Mouse (Mus musculus): ENCODE data around the gene Satb2.
"Not testable (repeated sequence)": the region's sequence is repeated elsewhere in the genome, so short reads cannot be mapped to it uniquely, and the experiment has no call there.

Gene Satb2

DNA sequence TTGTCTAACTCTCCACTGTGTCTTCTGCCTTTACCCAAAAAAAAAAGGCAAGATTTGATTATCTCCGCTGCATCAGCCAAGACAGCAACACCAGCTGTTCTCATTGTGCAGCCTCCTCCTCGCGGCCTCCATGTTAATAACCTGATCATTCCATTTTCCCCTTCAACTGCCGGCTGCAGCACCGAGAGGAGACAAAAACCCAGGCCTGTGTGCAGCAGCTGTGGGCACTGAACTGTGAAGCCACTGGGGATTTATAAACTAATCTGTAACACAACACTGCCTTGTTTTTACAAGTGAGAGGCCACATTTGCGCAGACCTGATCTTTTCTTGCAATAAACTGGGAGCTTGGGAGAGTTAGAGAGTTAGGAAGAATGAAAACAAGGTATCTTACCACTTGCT is 145.1 kb downstream of the Satb2 start:
- DNase-seq (ENCODE audit: low spot score) = peak; percentile 77

DNA sequence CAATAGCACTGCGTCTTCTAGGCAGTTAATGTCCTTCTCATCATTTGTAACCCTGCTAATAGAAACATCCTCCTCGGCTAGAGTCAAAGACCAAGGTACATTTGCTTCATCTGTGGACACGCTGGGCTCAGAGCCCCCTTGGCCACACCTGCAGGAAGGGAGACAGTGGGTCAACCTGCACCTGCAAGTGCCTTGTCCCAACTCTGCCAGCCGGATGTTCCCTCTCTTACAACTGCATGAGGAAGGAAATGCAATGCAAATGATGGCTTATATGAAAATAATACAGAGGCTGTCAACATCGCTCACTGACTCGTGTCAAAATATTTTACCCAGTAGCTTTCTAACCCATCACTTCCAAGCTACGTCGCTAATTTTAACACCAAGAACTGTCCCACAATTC is 145.7 kb downstream of the Satb2 start:
- no peak for DNase-seq (ENCODE audit: low spot score)

DNA sequence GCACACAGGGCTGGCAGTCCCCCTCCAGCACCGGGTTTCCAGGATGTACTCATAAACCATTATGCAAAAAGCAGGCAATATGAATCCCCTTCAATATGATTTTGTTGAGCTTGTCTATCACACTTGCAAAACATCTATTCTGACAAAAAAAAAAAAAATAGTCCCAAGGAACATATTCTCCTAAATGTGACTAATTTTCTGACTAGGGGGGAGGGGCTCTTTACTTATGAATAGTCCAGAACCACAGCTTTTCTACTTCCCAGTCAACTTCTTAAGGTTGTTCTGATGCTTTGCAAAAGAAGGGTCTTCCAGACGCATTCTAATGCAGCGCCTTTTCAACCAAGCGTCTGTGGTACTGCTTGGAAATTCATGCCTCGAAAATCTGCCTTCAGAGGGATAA is 155.7 kb downstream of the Satb2 start:
- no peak for DNase-seq (ENCODE audit: low spot score)

DNA sequence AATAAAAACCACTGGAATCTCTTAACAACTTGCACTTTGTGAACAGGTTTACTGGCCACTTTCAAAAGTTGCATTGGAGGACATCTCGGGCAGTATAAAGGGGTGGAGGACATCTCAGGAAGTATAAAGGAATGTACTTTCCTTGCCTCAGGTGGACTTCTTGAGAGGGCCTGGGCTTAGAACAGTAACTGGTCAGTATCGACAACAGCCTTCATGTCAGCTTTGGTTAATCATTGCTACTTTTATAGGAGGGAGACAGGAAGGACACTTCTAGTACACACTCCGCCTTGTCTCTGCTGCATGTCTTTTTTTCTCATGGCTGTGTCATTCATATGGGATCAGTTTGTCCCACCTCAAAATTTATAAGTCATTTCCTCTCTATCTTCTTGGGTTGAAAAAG is 156.4 kb downstream of the Satb2 start:
- no peak for DNase-seq (ENCODE audit: low spot score)

DNA sequence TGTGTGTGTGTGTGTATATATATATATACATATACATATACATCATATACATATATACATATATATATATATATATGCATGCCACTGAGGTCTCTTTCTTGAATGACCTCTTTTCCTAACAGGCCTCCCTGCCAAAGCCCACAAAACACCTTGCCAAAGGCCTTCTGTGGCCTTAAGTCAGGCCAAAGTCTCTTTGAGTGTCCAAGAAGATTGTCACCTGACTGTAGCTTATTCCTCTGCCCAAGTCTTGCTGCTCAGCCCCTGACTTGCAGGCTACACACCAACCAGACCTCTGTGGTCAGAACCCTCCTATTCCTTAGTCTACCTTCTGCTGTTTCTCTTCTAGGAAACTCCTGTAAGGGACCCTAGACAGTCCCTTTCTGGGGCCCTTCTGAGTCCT is 164.9 kb downstream of the Satb2 start:
- DNase-seq (ENCODE audit: low spot score) = no peak

DNA sequence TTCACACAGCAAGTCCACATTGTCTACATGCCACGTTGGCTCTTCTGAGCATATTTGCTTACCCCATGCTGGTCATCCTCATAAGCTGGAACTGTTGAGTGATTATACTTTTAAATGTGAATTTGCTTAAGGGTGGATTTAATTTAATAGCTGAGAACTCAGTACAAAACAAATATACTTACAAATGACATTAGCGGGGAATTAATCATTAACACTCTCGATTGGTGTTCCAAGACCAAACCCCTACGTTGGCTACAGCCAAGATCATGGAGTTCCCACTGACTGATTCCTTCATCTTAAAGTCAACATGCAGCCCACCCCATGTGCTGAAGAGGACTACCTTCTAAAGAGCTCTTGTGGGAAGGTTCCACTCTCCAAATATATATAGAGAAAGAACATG is 165.5 kb downstream of the Satb2 start:
- no peak for DNase-seq (ENCODE audit: low spot score)

DNA sequence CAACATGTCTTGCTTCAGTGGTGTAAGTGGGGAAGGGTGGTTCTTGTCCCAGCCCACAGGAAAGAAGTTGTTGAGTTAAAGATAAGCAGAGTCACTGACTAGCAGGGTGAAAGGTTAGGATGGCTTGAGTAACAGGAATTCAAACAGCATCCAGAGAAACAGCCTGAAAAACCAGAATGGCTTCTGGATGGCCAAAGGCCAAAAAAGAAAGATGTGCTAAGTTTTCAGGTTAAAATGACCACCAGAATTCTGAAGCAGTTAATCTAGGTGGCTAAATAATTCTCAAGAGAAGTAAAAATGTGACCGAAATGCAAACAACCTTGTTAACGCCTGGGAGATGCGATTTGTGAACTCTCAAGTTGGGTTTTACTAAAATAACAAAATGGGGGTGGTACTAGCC is 167.0 kb downstream of the Satb2 start:
- DNase-seq (ENCODE audit: low spot score) = no peak

DNA sequence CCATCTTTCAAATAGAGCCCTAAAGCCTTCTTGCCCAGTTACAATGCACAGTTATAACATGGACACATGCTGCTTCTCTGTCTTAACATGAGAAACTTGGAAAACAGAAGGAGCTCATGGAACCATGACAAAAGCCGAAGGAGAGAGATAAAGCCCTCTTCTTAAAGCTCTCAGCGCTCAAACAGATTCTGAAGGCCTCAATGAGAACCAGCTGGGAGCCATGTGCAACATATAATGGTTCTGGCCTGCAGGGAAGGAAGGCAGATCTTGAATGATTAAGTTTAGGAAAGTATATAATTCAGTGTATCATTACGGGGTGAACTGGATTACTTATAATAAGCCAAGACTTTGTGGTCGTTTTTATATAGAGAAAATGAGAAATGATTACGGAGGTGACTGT is 172.4 kb downstream of the Satb2 start:
- no peak for DNase-seq (ENCODE audit: low spot score)

DNA sequence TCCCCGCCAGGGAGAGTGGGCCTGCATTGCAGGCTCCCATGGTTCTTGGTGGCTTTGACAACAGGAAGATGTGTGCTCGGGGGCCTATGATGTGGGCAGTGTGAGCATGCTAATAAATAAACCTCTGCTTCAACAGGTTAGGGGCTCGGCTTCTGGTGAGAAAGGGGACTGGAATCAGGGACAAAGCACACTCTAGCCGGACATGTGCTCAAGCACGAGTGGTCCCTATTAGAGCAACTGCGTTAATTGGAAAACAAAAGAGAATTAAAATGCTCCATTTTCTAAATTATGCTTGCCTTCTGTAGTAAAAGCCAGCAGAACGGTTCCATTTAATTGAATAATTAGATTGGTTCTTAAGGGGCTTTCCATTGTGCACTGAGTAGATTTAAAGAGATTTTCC is 177.8 kb downstream of the Satb2 start:
- no peak for DNase-seq (ENCODE audit: low spot score)

DNA sequence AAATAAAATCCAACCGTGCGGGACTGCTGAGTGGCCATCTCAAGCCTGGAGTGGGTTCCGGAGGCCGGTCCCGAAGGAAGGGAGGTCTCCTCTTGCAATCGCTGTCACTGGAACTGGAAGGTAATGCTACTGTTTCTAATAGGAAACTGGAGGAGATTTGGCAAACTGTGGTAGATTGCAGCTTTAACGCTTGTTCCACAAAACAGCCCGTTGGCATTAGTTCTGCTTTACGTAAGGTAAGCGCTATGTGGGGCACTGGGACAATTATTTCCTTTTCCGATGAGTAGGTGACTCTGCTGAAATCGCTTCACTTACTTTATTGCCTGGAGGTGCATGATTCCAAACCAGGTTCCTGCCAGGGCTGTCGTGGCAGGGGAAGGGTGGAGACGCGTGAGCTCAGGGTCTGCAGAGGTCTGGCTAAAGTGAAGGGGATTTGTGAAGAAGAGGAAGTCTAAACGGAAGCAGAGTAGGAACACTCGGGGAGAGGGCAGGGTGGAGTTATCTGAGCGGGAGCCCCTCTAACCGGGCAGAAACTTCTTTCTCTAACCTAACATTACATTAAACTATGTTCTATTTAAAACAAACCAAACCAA is 183.3 kb downstream of the Satb2 start:
- no peak for DNase-seq (ENCODE audit: low spot score)

DNA sequence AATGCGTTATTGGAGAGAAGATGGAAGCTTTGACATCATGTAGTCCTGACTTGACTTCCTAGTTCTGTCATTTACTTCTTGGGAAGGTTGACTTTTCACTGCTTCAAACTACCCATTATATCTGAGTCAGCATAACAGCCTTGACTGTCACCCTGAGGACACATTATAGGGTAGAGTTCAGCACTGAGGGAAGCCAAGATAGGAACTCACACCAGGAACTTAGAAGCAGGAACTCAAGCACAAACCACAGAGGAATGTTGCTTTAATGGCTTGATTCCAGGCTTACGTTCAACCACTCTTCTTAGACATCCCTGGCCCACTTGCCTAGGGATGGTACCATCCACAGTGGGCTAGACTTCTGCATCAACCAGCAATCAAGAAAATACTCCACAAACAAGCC is 188.8 kb downstream of the Satb2 start:
- no peak for DNase-seq (ENCODE audit: low spot score)

DNA sequence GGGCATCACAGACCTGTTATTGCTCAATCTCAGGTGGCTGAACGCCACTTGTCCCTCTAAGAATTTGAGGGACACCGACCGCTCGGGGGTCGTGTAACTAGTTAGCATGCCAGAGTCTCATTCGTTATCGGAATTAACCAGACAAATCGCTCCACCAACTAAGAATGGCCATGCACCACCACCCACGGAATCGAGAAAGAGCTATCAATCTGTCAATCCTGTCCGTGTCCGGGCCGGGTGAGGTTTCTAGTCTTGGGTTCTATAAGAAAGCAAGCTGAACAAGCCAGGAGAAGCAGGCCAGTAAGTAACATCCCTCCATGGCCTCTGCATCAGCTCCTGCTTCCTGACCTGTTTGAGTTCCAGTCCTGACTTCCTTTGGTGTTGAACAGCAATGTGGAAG is 196.3 kb downstream of the Satb2 start:
- DNase-seq (ENCODE audit: low spot score) = not testable (repeated sequence)

DNA sequence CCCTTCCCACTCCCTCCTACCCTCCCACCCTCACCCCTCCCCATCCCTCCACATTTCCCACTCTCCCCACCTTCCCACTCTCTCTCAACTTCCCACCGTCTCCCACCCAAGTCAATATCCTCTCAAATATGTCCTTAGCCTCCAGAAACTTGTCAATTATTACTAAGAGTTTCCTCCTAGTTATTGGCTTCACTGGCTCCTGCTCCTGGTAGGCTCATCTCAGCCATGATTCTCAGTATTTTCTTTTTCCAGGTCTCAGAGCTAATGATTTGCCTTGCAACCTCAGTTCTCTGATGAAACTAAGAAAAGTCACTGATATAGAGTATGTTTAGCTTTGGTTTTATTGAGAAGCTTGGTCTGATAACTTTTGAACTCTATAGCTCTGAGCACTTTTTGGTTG is 214.2 kb downstream of the Satb2 start:
- DNase-seq (ENCODE audit: low spot score) = no peak

DNA sequence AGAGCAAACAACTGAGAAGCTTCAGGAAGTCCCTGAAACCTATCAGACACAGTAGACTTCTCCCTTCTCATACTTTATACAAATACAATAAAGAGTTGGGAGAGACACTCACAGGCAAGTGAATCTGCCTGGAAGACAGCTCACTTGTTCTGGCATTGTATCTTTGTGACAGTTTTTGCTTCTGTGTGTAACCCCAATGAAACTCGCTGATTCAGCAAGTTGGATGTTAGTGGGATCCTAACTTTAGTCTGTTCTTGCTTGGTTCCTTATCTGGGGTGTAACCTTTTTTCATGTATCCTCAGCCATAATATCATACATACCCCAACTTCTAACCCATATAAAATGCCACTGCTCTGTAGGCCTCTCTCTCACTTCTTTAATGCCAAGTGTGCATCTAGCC is 216.9 kb downstream of the Satb2 start:
- DNase-seq (ENCODE audit: low spot score) = no peak

DNA sequence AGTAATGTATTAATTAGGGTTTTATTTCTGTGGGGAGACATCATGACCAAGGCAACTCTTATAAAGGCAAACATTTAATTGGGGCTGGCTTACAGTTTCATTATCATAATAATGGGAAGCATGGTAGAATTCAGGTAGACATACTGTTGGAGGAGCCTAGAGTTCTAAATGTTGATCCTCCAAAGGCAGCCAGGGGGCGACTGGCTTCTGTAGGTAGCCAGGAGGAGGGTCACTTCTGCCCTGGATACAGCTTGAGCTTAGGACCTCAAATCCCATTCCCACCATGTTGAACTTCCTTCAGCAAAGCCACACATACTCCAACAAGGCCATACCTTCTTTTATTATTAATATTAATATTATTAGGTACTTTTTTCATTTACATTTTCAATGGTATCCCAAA is 225.2 kb downstream of the Satb2 start:
- DNase-seq (ENCODE audit: low spot score) = no peak

DNA sequence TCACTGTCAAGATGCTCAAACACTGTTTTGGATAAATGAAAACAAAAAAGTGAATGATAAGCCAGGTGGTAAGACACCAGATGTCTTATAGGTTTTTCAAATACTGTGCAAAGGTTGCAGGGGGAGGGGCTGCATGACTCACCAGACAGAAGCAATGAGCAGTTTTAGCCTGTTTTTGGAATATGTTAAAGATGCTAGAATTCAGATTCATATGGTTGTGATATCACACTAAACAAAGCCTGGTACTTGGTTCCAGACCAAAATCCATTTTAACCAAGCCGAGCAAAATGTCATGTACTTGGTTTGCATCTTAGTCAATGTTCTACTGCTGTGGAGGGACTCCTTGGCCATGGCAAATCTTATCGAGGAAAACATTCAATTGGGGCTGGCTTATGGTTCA is 227.8 kb downstream of the Satb2 start:
- DNase-seq (ENCODE audit: low spot score) = no peak

DNA sequence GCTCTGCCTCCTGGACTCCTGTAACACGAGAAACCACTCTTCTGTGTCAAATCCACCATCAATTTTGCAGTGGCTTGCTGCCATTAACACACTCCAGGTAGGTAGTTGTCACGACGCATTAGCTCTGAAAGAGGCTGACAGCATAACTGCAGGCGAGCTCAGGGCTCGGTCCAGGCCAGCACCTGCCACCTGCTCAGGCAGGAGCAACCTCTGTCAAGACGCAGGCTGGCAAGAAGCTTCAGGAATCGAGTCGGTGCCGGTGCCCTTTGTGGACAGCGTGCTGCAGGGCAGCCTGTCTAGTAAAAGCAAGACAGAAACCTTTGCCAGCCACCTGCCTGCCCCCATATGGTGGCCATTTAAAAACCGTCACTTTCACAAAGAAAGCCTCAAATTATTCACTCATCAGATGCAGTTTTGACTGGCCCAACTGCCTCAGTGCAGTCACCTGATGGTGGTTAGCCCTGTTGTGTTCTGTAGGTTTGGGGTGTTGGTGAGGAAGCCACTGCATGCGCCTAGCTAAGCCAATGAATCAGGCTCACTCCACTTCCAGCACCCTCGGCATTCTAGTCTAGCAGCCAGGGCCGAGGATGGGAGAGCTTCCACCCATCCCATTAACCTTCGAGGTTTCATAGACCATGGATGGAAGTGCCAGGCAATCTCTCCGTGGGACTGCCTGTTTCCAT is 228.7 kb downstream of the Satb2 start:
- no peak for DNase-seq (ENCODE audit: low spot score)

DNA sequence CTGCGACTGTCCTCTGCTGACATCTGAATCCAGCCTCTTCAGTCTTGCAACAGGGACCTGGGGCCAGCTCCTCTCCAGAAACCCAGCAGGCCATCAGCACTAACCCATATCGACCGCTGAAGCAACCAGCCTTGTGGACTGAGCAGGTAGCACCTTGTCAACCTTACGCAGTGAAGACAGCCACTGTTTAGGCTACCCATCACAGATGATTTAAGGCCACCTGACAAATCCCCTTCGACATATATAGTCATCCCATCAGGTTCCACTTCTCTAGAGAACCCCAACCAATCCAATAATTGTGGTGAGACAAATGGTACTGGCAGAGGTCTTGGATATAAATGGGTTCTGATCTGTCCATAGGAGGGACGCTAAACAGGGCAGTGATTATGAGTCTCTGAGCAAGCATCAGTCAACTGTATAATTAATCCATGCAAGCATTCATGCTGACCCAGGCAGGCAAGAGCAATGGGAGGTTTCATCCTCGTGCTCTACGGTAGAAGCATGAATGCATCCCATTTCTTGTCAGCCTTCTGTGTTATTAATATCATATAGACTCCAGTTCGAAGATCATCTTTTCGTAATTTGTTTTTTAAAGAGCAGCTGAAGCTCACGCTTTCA is 229.5 kb downstream of the Satb2 start:
- DNase-seq (ENCODE audit: low spot score) = no peak
